Mouse (Mus musculus) intestine, embryonic 15.5 days (tissue): Measurements from ENCODE around the gene Slc9a9. TPM values are rescaled to one million over a fixed set of nuclear protein-coding genes. Genes with fewer than 3 reads are reported as not detected.

Source experiments
- ATAC-seq: fragments of 200-750 bp; cut with Nextera tagmentation; 2 replicates; pipeline ENCODE4 v1.8.0; 2017; ENCODE audit warnings: moderate TSS enrichment, moderate library complexity
- H3K27ac ChIP-seq: fragments of 300-500 bp; sonication (generic); 2 replicates; pipeline ENCODE4 v1.5.1; 2015; ENCODE audit warnings: mild to moderate bottlenecking, inconsistent platforms
- H3K27me3 ChIP-seq: fragments of 300-500 bp; sonication (generic); replicated peaks from 2 replicates; pipeline ENCODE4 v1.6.1; 2015; ENCODE audit warnings: inconsistent platforms
- H3K36me3 ChIP-seq: fragments of 300-500 bp; sonication (generic); 2 replicates; pipeline ENCODE4 v1.6.1; 2015; ENCODE audit warnings: inconsistent platforms
- H3K4me1 ChIP-seq: fragments of 300-500 bp; sonication (generic); replicated peaks from 2 replicates; pipeline ENCODE4 v1.6.1; 2015; ENCODE audit warnings: inconsistent platforms
- H3K4me2 ChIP-seq: fragments of 300-500 bp; sonication (generic); replicated peaks from 2 replicates; pipeline ENCODE4 v1.6.1; 2015; ENCODE audit warnings: mild to moderate bottlenecking, inconsistent platforms
- H3K4me3 ChIP-seq: fragments of 300-500 bp; sonication (generic); replicated peaks from 2 replicates; pipeline ENCODE4 v1.5.1; 2015; ENCODE audit warnings: inconsistent platforms
- H3K9ac ChIP-seq: fragments of 300-500 bp; sonication (generic); 2 replicates; pipeline ENCODE4 v1.6.1; 2015; ENCODE audit warnings: inconsistent platforms
- H3K9me3 ChIP-seq: fragments of 300-500 bp; sonication (generic); 2 replicates; pipeline ENCODE4 v1.6.1; 2016; ENCODE audit warnings: inconsistent platforms
- WGBS: fragments of 180-500 bp; shearing (Covaris S2); methylation state at CpG from one replicate; pipeline ENCODE4 v1.1.7; 2015; 5-methylcytosine and 5-hydroxymethylcytosine counted together
- polyA plus RNA-seq: library from polyadenylated mRNA; unstranded; fragments of >200 nt; fragmentation: Nextera tagmentation; extraction: Ambion mirVana; gene quantifications from 2 replicates; pipeline ENCODE4 v1.2.1, GENCODE M21; 2015

The Slc9a9 gene
- polyA plus RNA-seq, 1 experiment from 2014 or later, result 2.4 TPM

- no peak overlapping the region for H3K4me2 ChIP-seq
- no peak overlapping the region for H3K27ac ChIP-seq
- H3K9ac ChIP-seq, result no peak overlapping the region
- no peaks in the 10 kb centered on the region for H3K27me3 ChIP-seq
- no peaks in the 10 kb centered on the region for H3K9me3 ChIP-seq
- no peak overlapping the region for H3K4me3 ChIP-seq
- no peaks in the 10 kb centered on the region for H3K4me1 ChIP-seq
- no peak for ATAC-seq
- 60% methylated on average over 12 of the region's 12 CpGs for WGBS
- no peaks in the 10 kb centered on the region for H3K36me3 ChIP-seq
Observed at GRCm38 (mm10) chr9:95113157-95114135, 443.7 kb downstream of the Slc9a9 start.

DNA sequence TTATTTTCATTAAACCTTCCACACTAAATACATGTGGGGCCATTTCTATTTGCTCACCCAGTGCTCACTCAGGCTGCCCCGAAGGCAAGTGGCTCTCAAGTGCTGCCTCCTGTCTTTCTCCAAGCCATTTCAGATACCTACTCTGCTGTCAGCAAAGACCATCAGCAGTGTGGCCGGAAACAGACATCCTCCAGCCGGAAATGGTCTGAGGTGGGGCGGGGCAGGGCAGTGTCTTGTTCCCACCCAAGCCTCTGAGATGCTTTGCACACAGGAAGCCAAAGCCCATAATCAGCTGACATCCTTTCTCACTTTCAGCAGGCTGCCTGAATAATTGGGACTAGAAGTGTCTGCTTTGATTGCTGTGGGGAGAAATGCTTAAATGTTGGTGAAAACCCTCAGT lies 450.4 kb downstream of the Slc9a9 start:
- 52% methylated on average over 4 of the region's 4 CpGs for WGBS
- Histone ChIP-seq H3K27ac (no peak overlapping the region), H3K9me3 (no peaks in the 10 kb centered on the region), H3K27me3 (no peaks in the 10 kb centered on the region), H3K9ac (no peak overlapping the region), H3K4me3 (no peak overlapping the region), H3K4me1 (0 out of 2 replicates have a peak, but pooled peaks cover 10% of the 10 kb centered on the region), H3K36me3 (no peaks in the 10 kb centered on the region), H3K4me2 (no peak overlapping the region)
- ATAC-seq, result no peak

- Histone ChIP-seq H3K9me3 (no peaks in the 10 kb centered on the region), H3K27me3 (no peaks in the 10 kb centered on the region), H3K4me2 (peak overlapping the region; percentile 16; the same call in 1 of the 2 replicates), H3K9ac (no peak overlapping the region), H3K27ac (0 out of 2 replicates have a peak overlapping the region, but pooled peaks have one; percentile 34), H3K36me3 (no peaks in the 10 kb centered on the region), H3K4me3 (no peak overlapping the region), H3K4me1 (0 out of 2 replicates have a peak, but pooled peaks cover 12% of the 10 kb centered on the region)
- ATAC-seq, result peak; percentile 76
- 24% methylated on average over 11 of the region's 11 CpGs for WGBS
Observed at GRCm38 (mm10) chr9:95121151-95121835, 451.6 kb downstream of the Slc9a9 start.

DNA sequence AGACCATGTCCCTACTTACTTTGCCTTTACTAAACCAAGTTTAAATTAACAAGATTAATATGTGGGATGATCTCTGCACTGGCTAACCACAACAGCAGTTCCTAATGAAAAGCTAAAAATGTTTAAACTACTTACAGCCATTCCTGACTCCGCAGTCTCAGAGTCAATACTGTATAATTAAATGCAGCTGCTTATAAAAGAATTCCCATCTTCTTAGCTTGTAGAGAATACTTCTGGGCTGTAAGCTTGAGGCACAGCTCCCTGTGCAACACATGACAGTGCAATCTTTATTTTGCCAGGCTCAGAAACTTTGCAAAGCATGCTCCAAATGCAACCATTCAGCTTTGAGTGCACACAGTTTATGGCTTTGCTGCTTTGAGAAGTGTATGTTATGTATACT lies 456.0 kb downstream of the Slc9a9 start:
- no peak overlapping the region for H3K9ac ChIP-seq
- H3K27me3 ChIP-seq, result no peaks in the 10 kb centered on the region
- H3K4me2 ChIP-seq, result no peak overlapping the region
- 60% methylated on average over 1 of the region's 1 CpGs for WGBS
- no peak for ATAC-seq
- 0 out of 2 replicates have a peak, but pooled peaks cover 6% of the 10 kb centered on the region for H3K4me1 ChIP-seq
- no peaks in the 10 kb centered on the region for H3K36me3 ChIP-seq
- no peak overlapping the region for H3K27ac ChIP-seq
- no peaks in the 10 kb centered on the region for H3K9me3 ChIP-seq
- H3K4me3 ChIP-seq, result no peak overlapping the region

- no peak overlapping the region for H3K4me3 ChIP-seq
- no peak overlapping the region for H3K9ac ChIP-seq
- 0 out of 2 replicates have a peak, but pooled peaks cover 2% of the 10 kb centered on the region for H3K4me1 ChIP-seq
- no peak overlapping the region for H3K27ac ChIP-seq
- no peaks in the 10 kb centered on the region for H3K9me3 ChIP-seq
- H3K27me3 ChIP-seq, result no peaks in the 10 kb centered on the region
- ATAC-seq, result no peak
- WGBS, result 75% methylated on average over 2 of the region's 2 CpGs
- no peaks in the 10 kb centered on the region for H3K36me3 ChIP-seq
- H3K4me2 ChIP-seq, result no peak overlapping the region
Observed at GRCm38 (mm10) chr9:95127774-95128173, 458.1 kb downstream of the Slc9a9 start.

- Histone ChIP-seq H3K9ac (no peak overlapping the region), H3K27me3 (no peaks in the 10 kb centered on the region), H3K4me3 (no peak overlapping the region), H3K27ac (no peak overlapping the region), H3K4me1 (no peaks in the 10 kb centered on the region), H3K4me2 (no peak overlapping the region), H3K9me3 (no peaks in the 10 kb centered on the region), H3K36me3 (no peaks in the 10 kb centered on the region)
- no peak for ATAC-seq
- 75% methylated on average over 10 of the region's 10 CpGs for WGBS
Observed at GRCm38 (mm10) chr9:95149206-95149729, 479.6 kb downstream of the Slc9a9 start.

GRCm38 (mm10) chr9:95150096-95150495 lies 480.4 kb downstream of the Slc9a9 start:
- H3K4me1 ChIP-seq, result no peaks in the 10 kb centered on the region
- no peak for ATAC-seq

DNA sequence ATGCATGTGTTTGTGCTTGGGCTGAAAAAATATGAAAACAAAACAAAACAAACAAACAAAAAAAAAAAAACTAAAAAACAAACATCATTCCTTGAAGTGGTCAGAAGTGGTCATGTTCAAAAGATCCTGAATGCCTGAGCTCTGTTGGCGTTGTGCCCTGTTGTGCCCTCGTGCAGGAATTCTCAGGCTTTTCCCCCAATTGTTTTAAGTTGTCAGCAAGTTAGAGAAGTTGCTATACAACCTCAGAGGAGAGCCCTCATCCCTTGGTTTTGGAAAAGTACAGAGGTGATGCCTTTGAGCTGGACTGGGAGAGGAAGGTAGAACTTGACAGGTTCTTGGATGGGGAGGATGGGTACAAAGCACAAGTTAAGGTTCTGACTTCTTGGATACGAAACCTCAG lies 480.9 kb downstream of the Slc9a9 start:
- Histone ChIP-seq H3K27ac (no peak overlapping the region), H3K27me3 (no peaks in the 10 kb centered on the region), H3K9me3 (no peaks in the 10 kb centered on the region), H3K4me3 (no peak overlapping the region), H3K4me1 (no peaks in the 10 kb centered on the region), H3K4me2 (no peak overlapping the region), H3K36me3 (no peaks in the 10 kb centered on the region), H3K9ac (no peak overlapping the region)
- 70% methylated on average over 3 of the region's 3 CpGs for WGBS
- ATAC-seq, result no peak

More at GRCm38 (mm10) chr9:95150096-95150495, 480.4 kb downstream of the Slc9a9 start:
- Histone ChIP-seq H3K9ac (no peak overlapping the region), H3K27me3 (no peaks in the 10 kb centered on the region), H3K4me3 (no peak overlapping the region), H3K27ac (no peak overlapping the region), H3K36me3 (no peaks in the 10 kb centered on the region), H3K9me3 (no peaks in the 10 kb centered on the region), H3K4me2 (no peak overlapping the region)
- WGBS, result 38% methylated on average over 3 of the region's 3 CpGs

GRCm38 (mm10) chr9:95150998-95151397 lies 481.3 kb downstream of the Slc9a9 start:
- no peaks in the 10 kb centered on the region for H3K27me3 ChIP-seq
- ATAC-seq, result no peak
- H3K9me3 ChIP-seq, result no peaks in the 10 kb centered on the region
- no peak overlapping the region for H3K4me2 ChIP-seq
- no peak overlapping the region for H3K4me3 ChIP-seq
- H3K4me1 ChIP-seq, result no peaks in the 10 kb centered on the region
- 82% methylated on average over 4 of the region's 4 CpGs for WGBS
- H3K27ac ChIP-seq, result no peak overlapping the region
- H3K9ac ChIP-seq, result no peak overlapping the region
- no peaks in the 10 kb centered on the region for H3K36me3 ChIP-seq

DNA sequence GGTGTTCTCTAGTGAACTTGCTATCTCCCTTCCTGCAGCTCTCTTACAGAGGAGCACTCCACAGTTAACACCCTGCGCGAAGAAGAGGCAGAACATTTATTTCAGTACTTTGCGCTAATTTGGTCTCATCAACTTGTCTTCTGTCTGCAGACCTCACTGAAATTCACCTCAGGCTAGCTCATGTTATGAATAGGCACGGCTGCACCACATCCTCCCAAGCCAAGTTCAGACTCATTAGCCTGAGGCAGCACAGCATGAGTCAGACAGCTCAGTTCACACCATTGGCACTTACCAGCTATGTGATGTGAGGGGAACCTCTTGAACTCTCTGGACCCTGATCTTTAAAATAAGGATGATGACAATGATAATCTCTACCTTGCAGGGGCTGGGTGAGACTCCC lies 482.0 kb downstream of the Slc9a9 start:
- Histone ChIP-seq H3K4me3 (no peak overlapping the region), H3K36me3 (no peaks in the 10 kb centered on the region), H3K9ac (no peak overlapping the region), H3K4me2 (no peak overlapping the region), H3K9me3 (no peaks in the 10 kb centered on the region), H3K27me3 (no peaks in the 10 kb centered on the region), H3K4me1 (no peaks in the 10 kb centered on the region), H3K27ac (no peak overlapping the region)
- 71% methylated on average over 4 of the region's 4 CpGs for WGBS
- ATAC-seq, result no peak

- no peak overlapping the region for H3K27ac ChIP-seq
- H3K9me3 ChIP-seq, result no peaks in the 10 kb centered on the region
- no peaks in the 10 kb centered on the region for H3K4me1 ChIP-seq
- ATAC-seq, result no peak
- H3K9ac ChIP-seq, result no peak overlapping the region
- WGBS, result 77% methylated on average over 6 of the region's 6 CpGs
- H3K4me2 ChIP-seq, result no peak overlapping the region
- H3K4me3 ChIP-seq, result no peak overlapping the region
- H3K27me3 ChIP-seq, result no peaks in the 10 kb centered on the region
- H3K36me3 ChIP-seq, result no peaks in the 10 kb centered on the region
Observed at GRCm38 (mm10) chr9:95153966-95154365, 484.3 kb downstream of the Slc9a9 start.

GRCm38 (mm10) chr9:95157948-95158347 lies 488.2 kb downstream of the Slc9a9 start:
- H3K9me3 ChIP-seq, result no peaks in the 10 kb centered on the region
- H3K27me3 ChIP-seq, result no peaks in the 10 kb centered on the region
- no peak overlapping the region for H3K4me3 ChIP-seq
- no peak overlapping the region for H3K4me2 ChIP-seq
- no peaks in the 10 kb centered on the region for H3K4me1 ChIP-seq
- ATAC-seq, result no peak
- WGBS, result 69% methylated on average over 4 of the region's 4 CpGs
- no peaks in the 10 kb centered on the region for H3K36me3 ChIP-seq
- no peak overlapping the region for H3K27ac ChIP-seq
- no peak overlapping the region for H3K9ac ChIP-seq
